Comparison of ENCODE assay signal across 9 mouse cellular contexts in genomic region chrX:44228847-44229246, GRCm38 (mm10).
DNase-seq lines count a peak whose midpoint lies in the region; ATAC-seq lines count a peak whose summit lies in the region.
"Had no signal": no experiment of that assay in that cellular context is flagged by ENCODE, and none has a peak within 500 bp of the region (broad histone marks: within the 10 kb centered on the region; RNA-seq: fewer than 3 reads in every experiment).

No protein-coding gene starts in this region.

- H3K9ac ChIP-seq in embryonic facial prominence, embryonic 11.5 days (replicated peaks; ENCODE audit: low read length): no peak overlapping the region
- H3K9ac ChIP-seq: limb, embryonic 13.5 days had no signal

- 11% methylated on average over 2 of the region's 2 CpGs for WGBS in embryonic facial prominence, embryonic 11.5 days

- H3K36me3 ChIP-seq in embryonic facial prominence, embryonic 11.5 days (replicated peaks; ENCODE audit: control insufficient read depth, insufficient read depth, low read depth, low read length): no peaks in the 10 kb centered on the region
- H3K36me3 ChIP-seq: limb, embryonic 13.5 days had no signal

- peak; percentile 6 to 11 for DNase-seq in adrenal gland, postnatal 36 days
- DNase-seq in adrenal gland, postnatal 25 days: no peak
- peak; percentile 10 for DNase-seq in kidney, postnatal 10 days
- no peak for DNase-seq in kidney, adult 11 months
- DNase-seq in A20 (ENCODE audit: low read depth, low spot score): peak; percentile 6
- DNase-seq in embryonic facial prominence, embryonic 11.5 days (ENCODE audit: low spot score): peak; percentile 34
- no peak for DNase-seq in thymus, postnatal 10 days (ENCODE audit: low spot score in 2 of 2)

- no peak overlapping the region for H3K4me2 ChIP-seq in embryonic facial prominence, embryonic 11.5 days (ENCODE audit: low read depth, low read length)
- H3K4me2 ChIP-seq: limb, embryonic 13.5 days had no signal

- H3K27ac ChIP-seq in embryonic facial prominence, embryonic 11.5 days (replicated peaks; ENCODE audit: low read depth, low read length): no peak overlapping the region
- H3K27ac ChIP-seq: limb, embryonic 13.5 days had no signal

- ATAC-seq in embryonic facial prominence, embryonic 11.5 days (replicated peaks; ENCODE audit: insufficient number of reproducible peaks, low FRiP score, low TSS enrichment, low read depth): no peak
- no peak for ATAC-seq in megakaryocyte, adult 5-6 weeks (ENCODE audit: poor library complexity, severe bottlenecking)

- no peaks in the 10 kb centered on the region for H3K27me3 ChIP-seq in embryonic facial prominence, embryonic 11.5 days (ENCODE audit: control insufficient read depth, insufficient read depth, low read length)
- H3K27me3 ChIP-seq: limb, embryonic 13.5 days had no signal

- no peaks in the 10 kb centered on the region for H3K9me3 ChIP-seq in embryonic facial prominence, embryonic 11.5 days (replicated peaks; ENCODE audit: control insufficient read depth, low read length)
- H3K9me3 ChIP-seq: limb, embryonic 13.5 days had no signal

- no peak overlapping the region for H3K4me3 ChIP-seq in embryonic facial prominence, embryonic 11.5 days (ENCODE audit: low read depth, low read length)
- H3K4me3 ChIP-seq: limb, embryonic 13.5 days had no signal

- no peaks in the 10 kb centered on the region for H3K4me1 ChIP-seq in embryonic facial prominence, embryonic 11.5 days (ENCODE audit: control insufficient read depth, insufficient read depth, low read length)
- H3K4me1 ChIP-seq: limb, embryonic 13.5 days had no signal

Comparison
In these comparisons a context has a peak if more than half of its experiments do, and no peak if none do; other contexts are left out.
1. DNase-seq: peak in adrenal gland, postnatal 36 days (2 of 2), kidney, postnatal 10 days (single experiment), A20 (single experiment) and embryonic facial prominence, embryonic 11.5 days (single experiment); none in adrenal gland, postnatal 25 days (single experiment), kidney, adult 11 months (single experiment) and thymus, postnatal 10 days (0 of 2).